Mouse (Mus musculus) embryonic fibroblast, embryonic 13.5 days (primary cell): ENCODE measurements around the gene Ccdc187.

Experiments
- CTCF ChIP-seq: IDR thresholded peaks from 2 replicates; pipeline ENCODE4 v1.5.1; 2011; ENCODE audit warnings: mild to moderate bottlenecking, control low read depth, low read length, moderate library complexity, borderline replicate concordance; ENCODE audit not compliant: insufficient read depth
- POLR2A ChIP-seq: IDR thresholded peaks from 2 replicates; pipeline ENCODE4 v1.6.1; 2011; ENCODE audit warnings: low read depth, mild to moderate bottlenecking, control low read depth, low read length, moderate library complexity

GRCm38 (mm10) chr2:26268216-26268615 lies 26.1 kb downstream of the Ccdc187 start:
- no peak for TF ChIP-seq CTCF
- no peak for TF ChIP-seq POLR2A
